Mouse (Mus musculus): ENCODE data around the gene Dmwd. TPM values are rescaled to one million over a fixed set of nuclear protein-coding genes. Genes with fewer than 3 reads are reported as not detected.

Gene Dmwd
- polyA plus RNA-seq, 1 experiment from 2014 or later: 35.2 TPM

- 17% methylated on average over 14 of the region's 14 CpGs for WGBS
- H3K9ac ChIP-seq (replicated peaks; ENCODE audit: low read depth, low read length): no peak overlapping the region
- H3K4me3 ChIP-seq (ENCODE audit: low read depth, low read length): no peak overlapping the region
- no peaks in the 10 kb centered on the region for H3K4me1 ChIP-seq (ENCODE audit: control insufficient read depth, insufficient read depth, low read length)
- H3K27ac ChIP-seq (ENCODE audit: low read depth, low read length): no peak overlapping the region
- no peak overlapping the region for H3K4me2 ChIP-seq (ENCODE audit: low read depth, low read length)
- no peak for ATAC-seq (ENCODE audit: low read depth)
- peaks cover 32% of the 10 kb centered on the region; the same call in 1 of the 2 replicates for H3K36me3 ChIP-seq (ENCODE audit: control insufficient read depth, insufficient read depth, low read length)
- H3K9me3 ChIP-seq (ENCODE audit: control insufficient read depth, low read length): no peaks in the 10 kb centered on the region
- H3K27me3 ChIP-seq (ENCODE audit: control insufficient read depth, insufficient read depth, low read length): no peaks in the 10 kb centered on the region; the same call in 1 of the 2 replicates
Observed at GRCm38 (mm10) chr7:19086042-19086441, 10.0 kb downstream of the Dmwd start.

- no peak overlapping the region for H3K9ac ChIP-seq (replicated peaks; ENCODE audit: low read depth, low read length)
- ATAC-seq (ENCODE audit: low read depth): no peak
- no peak overlapping the region for H3K4me2 ChIP-seq (ENCODE audit: low read depth, low read length)
- WGBS: 60% methylated on average over 18 of the region's 18 CpGs
- no peaks in the 10 kb centered on the region for H3K4me1 ChIP-seq (ENCODE audit: control insufficient read depth, insufficient read depth, low read length)
- H3K27ac ChIP-seq (ENCODE audit: low read depth, low read length): no peak overlapping the region
- no peaks in the 10 kb centered on the region for H3K9me3 ChIP-seq (ENCODE audit: control insufficient read depth, low read length)
- H3K36me3 ChIP-seq (ENCODE audit: control insufficient read depth, insufficient read depth, low read length): peaks cover 29% of the 10 kb centered on the region; the same call in 1 of the 2 replicates
- no peak overlapping the region for H3K4me3 ChIP-seq (ENCODE audit: low read depth, low read length)
- H3K27me3 ChIP-seq (ENCODE audit: control insufficient read depth, insufficient read depth, low read length): no peaks in the 10 kb centered on the region; the same call in 1 of the 2 replicates
Observed at GRCm38 (mm10) chr7:19086760-19087159, 10.7 kb downstream of the Dmwd start.

- Histone ChIP-seq H3K4me1 (ENCODE audit: control insufficient read depth, insufficient read depth, low read length) (peaks cover 8% of the 10 kb centered on the region; the same call in 1 of the 2 replicates), H3K36me3 (ENCODE audit: control insufficient read depth, insufficient read depth, low read length) (peaks cover 18% of the 10 kb centered on the region; the same call in 1 of the 2 replicates), H3K27ac (ENCODE audit: low read depth, low read length) (no peak overlapping the region), H3K9me3 (ENCODE audit: control insufficient read depth, low read length) (no peaks in the 10 kb centered on the region), H3K4me2 (ENCODE audit: low read depth, low read length) (no peak overlapping the region), H3K4me3 (ENCODE audit: low read depth, low read length) (no peak overlapping the region), H3K27me3 (ENCODE audit: control insufficient read depth, insufficient read depth, low read length) (no peaks in the 10 kb centered on the region; the same call in 1 of the 2 replicates), H3K9ac (replicated peaks; ENCODE audit: low read depth, low read length) (no peak overlapping the region)
- 48% methylated on average over 10 of the region's 10 CpGs for WGBS
- no peak for ATAC-seq (ENCODE audit: low read depth)
Observed at GRCm38 (mm10) chr7:19088813-19089212, 12.8 kb downstream of the Dmwd start.

GRCm38 (mm10) chr7:19091913-19092312 is 15.9 kb downstream of the Dmwd start:
- Histone ChIP-seq H3K9me3 (ENCODE audit: control insufficient read depth, low read length) (no peaks in the 10 kb centered on the region), H3K4me2 (ENCODE audit: low read depth, low read length) (no peak overlapping the region), H3K36me3 (ENCODE audit: control insufficient read depth, insufficient read depth, low read length) (peaks cover 18% of the 10 kb centered on the region; the same call in 1 of the 2 replicates), H3K9ac (replicated peaks; ENCODE audit: low read depth, low read length) (no peak overlapping the region), H3K4me1 (ENCODE audit: control insufficient read depth, insufficient read depth, low read length) (peaks cover 36% of the 10 kb centered on the region), H3K4me3 (ENCODE audit: low read depth, low read length) (no peak overlapping the region), H3K27ac (ENCODE audit: low read depth, low read length) (no peak overlapping the region), H3K27me3 (ENCODE audit: control insufficient read depth, insufficient read depth, low read length) (no peaks in the 10 kb centered on the region; the same call in 1 of the 2 replicates)
- 37% methylated on average over 13 of the region's 17 CpGs for WGBS
- ATAC-seq (ENCODE audit: low read depth): no peak

- ATAC-seq (ENCODE audit: low read depth): peak; percentile 42
- Histone ChIP-seq H3K9me3 (ENCODE audit: control insufficient read depth, low read length) (no peaks in the 10 kb centered on the region), H3K4me1 (ENCODE audit: control insufficient read depth, insufficient read depth, low read length) (peaks cover 36% of the 10 kb centered on the region), H3K4me2 (ENCODE audit: low read depth, low read length) (peak overlapping the region; percentile 95), H3K27me3 (ENCODE audit: control insufficient read depth, insufficient read depth, low read length) (no peaks in the 10 kb centered on the region; the same call in 1 of the 2 replicates), H3K4me3 (ENCODE audit: low read depth, low read length) (no peak overlapping the region), H3K9ac (replicated peaks; ENCODE audit: low read depth, low read length) (no peak overlapping the region), H3K27ac (ENCODE audit: low read depth, low read length) (0 out of 2 replicates have a peak overlapping the region, but pooled peaks have one; percentile 23), H3K36me3 (ENCODE audit: control insufficient read depth, insufficient read depth, low read length) (peaks cover 11% of the 10 kb centered on the region; the same call in 1 of the 2 replicates)
- 6% methylated on average over 38 of the region's 38 CpGs for WGBS
Observed at GRCm38 (mm10) chr7:19092381-19093173, 16.6 kb downstream of the Dmwd start.

- ATAC-seq (ENCODE audit: low read depth): peak; percentile 35; the same call in 1 of the 2 replicates
- Histone ChIP-seq H3K27me3 (ENCODE audit: control insufficient read depth, insufficient read depth, low read length) (no peaks in the 10 kb centered on the region; the same call in 1 of the 2 replicates), H3K4me2 (ENCODE audit: low read depth, low read length) (peak overlapping the region; percentile 95), H3K27ac (ENCODE audit: low read depth, low read length) (peak overlapping the region; percentile 23; the same call in 1 of the 2 replicates), H3K4me3 (ENCODE audit: low read depth, low read length) (peak overlapping the region; percentile 48), H3K4me1 (ENCODE audit: control insufficient read depth, insufficient read depth, low read length) (peaks cover 36% of the 10 kb centered on the region), H3K9ac (replicated peaks; ENCODE audit: low read depth, low read length) (no peak overlapping the region), H3K9me3 (ENCODE audit: control insufficient read depth, low read length) (no peaks in the 10 kb centered on the region), H3K36me3 (ENCODE audit: control insufficient read depth, insufficient read depth, low read length) (peaks cover 11% of the 10 kb centered on the region; the same call in 1 of the 2 replicates)
- 2% methylated on average over 10 of the region's 15 CpGs for WGBS
Observed at GRCm38 (mm10) chr7:19093174-19093521, 17.1 kb downstream of the Dmwd start.

- H3K4me1 ChIP-seq (ENCODE audit: control insufficient read depth, insufficient read depth, low read length): peaks cover 36% of the 10 kb centered on the region
- H3K36me3 ChIP-seq (ENCODE audit: control insufficient read depth, insufficient read depth, low read length): 0 out of 2 replicates have a peak, but pooled peaks cover 9% of the 10 kb centered on the region
- peak overlapping the region; percentile 69 for H3K27ac ChIP-seq (ENCODE audit: low read depth, low read length)
- peak overlapping the region; percentile 48 for H3K4me3 ChIP-seq (ENCODE audit: low read depth, low read length)
- WGBS: under 1% methylated on average over 45 of the region's 45 CpGs
- H3K4me2 ChIP-seq (ENCODE audit: low read depth, low read length): peak overlapping the region; percentile 95
- no peaks in the 10 kb centered on the region; the same call in 1 of the 2 replicates for H3K27me3 ChIP-seq (ENCODE audit: control insufficient read depth, insufficient read depth, low read length)
- peak; percentile 80 for ATAC-seq (ENCODE audit: low read depth)
- H3K9ac ChIP-seq (replicated peaks; ENCODE audit: low read depth, low read length): peak overlapping the region; percentile 64; the same call in 1 of the 2 replicates
- H3K9me3 ChIP-seq (ENCODE audit: control insufficient read depth, low read length): no peaks in the 10 kb centered on the region
Observed at GRCm38 (mm10) chr7:19093537-19094385, 17.7 kb downstream of the Dmwd start.

- peak within 1 kb of the TSS; percentile 69 for H3K27ac ChIP-seq (ENCODE audit: low read depth, low read length)
- no peak for ATAC-seq (ENCODE audit: low read depth)
- peaks cover 36% of the 10 kb centered on the region for H3K4me1 ChIP-seq (ENCODE audit: control insufficient read depth, insufficient read depth, low read length)
- 2% methylated on average over 15 of the region's 36 CpGs for WGBS
- H3K9ac ChIP-seq (replicated peaks; ENCODE audit: low read depth, low read length): peak within 1 kb of the TSS; percentile 64
- 0 out of 2 replicates have a peak, but pooled peaks cover 9% of the 10 kb centered on the region for H3K36me3 ChIP-seq (ENCODE audit: control insufficient read depth, insufficient read depth, low read length)
- no peaks in the 10 kb centered on the region; the same call in 1 of the 2 replicates for H3K27me3 ChIP-seq (ENCODE audit: control insufficient read depth, insufficient read depth, low read length)
- no peaks in the 10 kb centered on the region for H3K9me3 ChIP-seq (ENCODE audit: control insufficient read depth, low read length)
- peak within 1 kb of the TSS; percentile 48 for H3K4me3 ChIP-seq (ENCODE audit: low read depth, low read length)
- peak within 1 kb of the TSS; percentile 95 for H3K4me2 ChIP-seq (ENCODE audit: low read depth, low read length)
Observed at GRCm38 (mm10) chr7:19094471-19094825, 18.4 kb downstream of the Dmwd start, which contains the start of gene Six5. Six5 (plus strand) TSS chr7:19094594.

All from neural tube, embryonic 14.5 days (tissue).